Mouse (Mus musculus) brain, embryonic 14.5 days (tissue): Measurements from ENCODE around the gene Siah1a.

Experiments
- CTCF ChIP-seq: fragments of 200-500 bp; IDR thresholded peaks from 2 replicates; pipeline ENCODE4 v1.5.1; 2012; ENCODE audit warnings: inconsistent platforms, mild to moderate bottlenecking, moderate library complexity, borderline replicate concordance; ENCODE audit not compliant: insufficient read depth, insufficient read length; ENCODE audit errors: extremely low read depth
- POLR2A ChIP-seq: fragments of 200-500 bp; IDR thresholded peaks from 2 replicates; pipeline ENCODE4 v1.6.1; 2012; ENCODE audit warnings: mild to moderate bottlenecking, inconsistent platforms, borderline replicate concordance; ENCODE audit not compliant: poor library complexity, insufficient read depth, insufficient read length, severe bottlenecking; ENCODE audit errors: extremely low read depth

- TF ChIP-seq POLR2A (no peak), CTCF (no peak)
These were observed 40.4 kb downstream of the Siah1a start for GRCm38 (mm10) chr8:86705317-86705716.
